Mouse (Mus musculus) ES-E14 (cell line): ENCODE results near the gene Xrcc3. TPM values are rescaled to one million over a fixed set of nuclear protein-coding genes. Genes with fewer than 3 reads are reported as not detected.
A peak's percentile ranks its signal among the peaks of the same experiment; 100 is the strongest.

ENCODE experiments used
- DNase-seq: peaks from one replicate; pipeline ENCODE4 v3.0.0-alpha.2; 2013; ENCODE audit warnings: low read depth, low spot score
- H3K27ac ChIP-seq: 2 replicates; pipeline ENCODE4 v1.5.1; 2012; ENCODE audit warnings: low read depth, mild to moderate bottlenecking, low read length, moderate library complexity, mixed read lengths; ENCODE audit not compliant: poor library complexity, insufficient read depth, severe bottlenecking
- H3K36me3 ChIP-seq: 2 replicates; pipeline ENCODE4 v1.6.1; 2012; ENCODE audit warnings: mild to moderate bottlenecking, low read length, moderate library complexity, mixed read lengths; ENCODE audit not compliant: control insufficient read depth, poor library complexity, insufficient read depth, severe bottlenecking
- H3K4me1 ChIP-seq, 2 experiments: fragments of 150-350 bp in 1 of 2; sonication (generic) in 1 of 2; 2 replicates each; pipeline ENCODE4 v1.6.1; 2012; ENCODE audit warnings: low read length in 2 of 2, mild to moderate bottlenecking in 1 of 2, mixed read lengths in 1 of 2; ENCODE audit not compliant: control insufficient read depth in 2 of 2, insufficient read depth in 2 of 2, poor library complexity in 1 of 2
- H3K4me3 ChIP-seq, 2 experiments: fragments of 150-350 bp in 1 of 2; sonication (generic) in 1 of 2; 2 replicates each; pipeline ENCODE4 v1.5.1; 2012; ENCODE audit warnings: low read length in 2 of 2, low read depth in 1 of 2, mild to moderate bottlenecking in 1 of 2, mixed read lengths in 1 of 2; ENCODE audit not compliant: insufficient read depth in 1 of 2, poor library complexity in 1 of 2, severe bottlenecking in 1 of 2
- H3K9ac ChIP-seq: 2 replicates; pipeline ENCODE4 v1.6.1; 2012; ENCODE audit warnings: low read depth, mild to moderate bottlenecking, low read length, mixed read lengths; ENCODE audit not compliant: poor library complexity, insufficient read depth, severe bottlenecking
- H3K9me3 ChIP-seq: fragments of 150-350 bp; sonication (generic); 2 replicates; pipeline ENCODE4 v1.6.1; 2012; ENCODE audit warnings: low read depth, mild to moderate bottlenecking, low read length; ENCODE audit not compliant: control insufficient read depth, insufficient read depth
- CHD2 ChIP-seq: IDR thresholded peaks from 2 replicates; pipeline ENCODE4 v1.6.1; 2014; ENCODE audit warnings: mild to moderate bottlenecking, low read depth, low read length, inconsistent platforms
- HCFC1 ChIP-seq: IDR thresholded peaks from 2 replicates; pipeline ENCODE4 v1.6.1; 2012; ENCODE audit warnings: low read length, inconsistent platforms, borderline replicate concordance; ENCODE audit not compliant: insufficient read depth
- MAFK ChIP-seq: IDR thresholded peaks from 2 replicates; pipeline ENCODE4 v1.6.1; 2014; ENCODE audit warnings: mild to moderate bottlenecking, low read depth, low read length, inconsistent platforms; ENCODE audit not compliant: insufficient read depth
- ZC3H11A ChIP-seq: IDR thresholded peaks from 2 replicates; pipeline ENCODE4 v1.6.1; 2012; ENCODE audit warnings: low read depth, mild to moderate bottlenecking, inconsistent platforms, low read length, borderline replicate concordance
- ZNF384 ChIP-seq: IDR thresholded peaks from 2 replicates; pipeline ENCODE4 v1.6.1; 2012; ENCODE audit warnings: low read depth, low read length, inconsistent platforms
- in situ Hi-C, 2 experiments: fragments of 600-800 bp; cut with MboI; formaldehyde crosslinking; loops; one replicate each; pipeline ENCODE4 v1.15.1; 2025; ENCODE audit warnings: low sequenced_read_pairs in 2 of 2, inconsistent platforms in 1 of 2; ENCODE audit not compliant: unreplicated experiment in 2 of 2
- total RNA-seq: library from RNA; depleted of rRNA; stranded (reverse); fragments of 300-350 nt; gene quantifications from 2 replicates; pipeline ENCODE4 v1.2.3, GENCODE M21; 2012

Xrcc3 gene
- total RNA-seq, 1 experiment: 21.8 TPM

GRCm38 (mm10) chr12:111777919-111778318 is 35.8 kb downstream of the Xrcc3 start:
- peaks cover 46% of the 10 kb centered on the region; the same call in 1 of the 2 replicates for H3K36me3 ChIP-seq
- H3K9ac ChIP-seq: no peak overlapping the region
- no peak overlapping the region for H3K27ac ChIP-seq
- in situ Hi-C loops: no loop called here
- no peak for DNase-seq
- H3K4me3 ChIP-seq: no peak overlapping the region
- H3K9me3 ChIP-seq: no peaks in the 10 kb centered on the region
- TF ChIP-seq ZC3H11A (no peak), MAFK (no peak), CHD2 (no peak), ZNF384 (no peak), HCFC1 (no peak)
- H3K4me1 ChIP-seq: peaks cover 3 to 12% of the 10 kb centered on the region in 2 experiments; a peak in 2 of 4 replicates

GRCm38 (mm10) chr12:111774845-111775244 is 38.8 kb downstream of the Xrcc3 start:
- H3K27ac ChIP-seq: no peak overlapping the region
- no peak overlapping the region for H3K4me3 ChIP-seq
- H3K9ac ChIP-seq: no peak overlapping the region
- peaks cover 37% of the 10 kb centered on the region for H3K36me3 ChIP-seq
- H3K4me1 ChIP-seq: peaks cover 3 to 13% of the 10 kb centered on the region in 2 experiments; a peak in 2 of 4 replicates
- no peak for TF ChIP-seq CHD2
- no peak for TF ChIP-seq HCFC1
- TF ChIP-seq ZC3H11A: no peak
- TF ChIP-seq ZNF384: no peak
- TF ChIP-seq MAFK: no peak
- DNase-seq: no peak
- in situ Hi-C loops: no loop called here
- no peaks in the 10 kb centered on the region for H3K9me3 ChIP-seq

- no peaks in the 10 kb centered on the region for H3K9me3 ChIP-seq
- H3K4me3 ChIP-seq: peak overlapping the region; percentile 2 to 22; a peak in 2 of 4 replicates
- in situ Hi-C loops: no loop called here
- H3K4me1 ChIP-seq: peaks cover 5 to 15% of the 10 kb centered on the region in 2 experiments; a peak in 2 of 4 replicates
- no peak for DNase-seq
- H3K27ac ChIP-seq: no peak overlapping the region
- peaks cover 34% of the 10 kb centered on the region for H3K36me3 ChIP-seq
- no peak overlapping the region for H3K9ac ChIP-seq
- TF ChIP-seq MAFK (no peak), ZNF384 (no peak), ZC3H11A (no peak), CHD2 (no peak), HCFC1 (no peak)
Observed at GRCm38 (mm10) chr12:111774156-111774555, 39.5 kb downstream of the Xrcc3 start.

- DNase-seq: no peak
- peaks cover 8 to 30% of the 10 kb centered on the region in 2 experiments; a peak in 3 of 4 replicates for H3K4me1 ChIP-seq
- H3K4me3 ChIP-seq: no peak overlapping the region
- no peak overlapping the region for H3K9ac ChIP-seq
- in situ Hi-C loops: no loop called here
- H3K9me3 ChIP-seq: no peaks in the 10 kb centered on the region
- H3K27ac ChIP-seq: no peak overlapping the region
- H3K36me3 ChIP-seq: peaks cover 18% of the 10 kb centered on the region
- TF ChIP-seq HCFC1 (no peak), ZC3H11A (no peak), ZNF384 (no peak), MAFK (no peak), CHD2 (no peak)
Observed at GRCm38 (mm10) chr12:111770651-111771050, 43.0 kb downstream of the Xrcc3 start.
